Mouse (Mus musculus) adipose tissue, adult 10 weeks (tissue): Measurements from ENCODE around the gene Olfr215. TPM values are rescaled to one million over a fixed set of nuclear protein-coding genes. Genes with fewer than 3 reads are reported as not detected.

Experiments used
- polyA plus RNA-seq: library from polyadenylated mRNA; stranded (reverse); fragments of 350-450 nt; fragmentation: Illumina TruSeq; extraction: RNeasy Lipid Tissue Mini Kit (QIAGEN cat#74804); gene quantifications from one replicate; pipeline ENCODE4 v1.2.3, GENCODE M21; 2014; ENCODE audit warnings: low read depth, low replicate concordance

The Olfr215 gene
- polyA plus RNA-seq = not detected

GRCm38 (mm10) chr6:116584095-116584494 is at the start of gene Olfr215:
Olfr215 (minus strand) TSS chr6:116584195.

GRCm38 (mm10) chr6:116628539-116629171 is 44.7 kb upstream of the Olfr215 start, which contains the start of gene Zfp422:
Zfp422 (minus strand) TSS chr6:116628999.

DNA sequence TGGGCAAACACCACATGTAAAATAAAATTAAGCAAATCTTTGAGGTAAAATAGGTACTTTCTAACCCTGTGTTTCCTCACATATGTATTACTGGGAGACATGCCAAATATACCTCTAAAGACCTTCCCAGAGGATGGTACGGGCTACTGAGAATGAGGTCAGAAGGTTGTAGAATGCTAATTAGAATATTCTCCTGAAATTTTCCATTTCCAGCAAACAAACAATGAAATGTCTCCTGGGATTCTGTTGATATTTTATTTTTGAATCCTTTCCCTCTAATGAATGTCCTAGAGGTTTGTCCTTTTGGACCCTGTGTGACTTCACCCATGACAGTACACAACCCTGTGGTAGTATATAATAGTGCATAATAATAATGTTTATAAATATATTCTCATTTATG is 30.1 kb downstream of the Olfr215 start, which contains the start of gene Olfr214:
Olfr214 (plus strand) TSS at position 301 of the 400 bp plus-strand sequence.

DNA sequence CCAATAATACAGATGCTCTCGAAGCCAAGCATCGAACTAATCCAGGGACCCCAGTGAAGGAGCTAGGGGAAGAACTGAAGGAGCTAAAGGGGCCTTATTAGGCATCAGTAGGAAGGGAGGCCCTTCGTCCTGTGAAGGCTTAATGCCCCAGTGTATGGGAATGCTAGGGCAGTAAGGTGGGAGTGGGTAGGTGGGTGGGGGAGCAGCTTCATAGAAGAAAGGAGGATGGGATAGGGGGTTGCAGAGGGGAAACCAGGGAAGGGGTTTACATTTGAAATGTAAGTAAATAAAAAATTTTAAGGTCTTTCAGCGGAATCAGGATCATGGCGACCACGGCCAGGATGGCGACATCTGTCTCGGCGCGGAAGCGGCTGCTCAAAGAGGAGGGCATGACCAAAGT is 33.2 kb downstream of the Olfr215 start, which contains the start of gene Gm5580:
Gm5580 (plus strand) TSS at position 301 of the 400 bp plus-strand sequence.

DNA sequence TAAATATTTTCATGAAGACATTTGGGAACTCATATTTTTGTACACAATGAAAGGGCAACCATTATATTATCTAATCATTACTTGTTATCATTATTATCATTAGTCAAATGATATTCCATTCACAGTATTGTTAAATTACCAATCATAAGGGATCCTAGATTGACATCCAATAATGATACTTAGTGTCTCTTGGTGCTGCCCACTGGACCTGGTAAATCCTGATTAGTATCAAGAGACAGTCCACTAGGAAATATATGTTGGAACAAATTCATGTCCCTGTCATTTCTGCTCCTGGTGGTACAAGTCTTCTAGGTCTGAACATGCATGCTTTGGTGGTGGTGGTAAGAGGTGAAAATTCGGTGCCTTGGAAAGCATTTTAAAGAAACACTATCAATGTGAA is 45.8 kb downstream of the Olfr215 start, which contains the start of gene Olfr213:
Olfr213 (plus strand) TSS at position 301 of the 400 bp plus-strand sequence.

Other genes with a start within 250 kb of the Olfr215 start
- 95.9 TPM for gene March8, start 246.2 kb downstream of the Olfr215 start, polyA plus RNA-seq
- gene Alox5, start 123.0 kb downstream of the Olfr215 start, polyA plus RNA-seq = 14.9 TPM
- gene Olfr211, start 95.1 kb downstream of the Olfr215 start, polyA plus RNA-seq = not detected
- gene Olfr212, start 77.7 kb downstream of the Olfr215 start, polyA plus RNA-seq = not detected
- not detected for gene Olfr213, start 45.7 kb downstream of the Olfr215 start, polyA plus RNA-seq
- gene Gm5580, start 33.1 kb downstream of the Olfr215 start, polyA plus RNA-seq = not detected
- not detected for gene Olfr214, start 30.0 kb downstream of the Olfr215 start, polyA plus RNA-seq
- gene Zfp422, start 44.8 kb upstream of the Olfr215 start, polyA plus RNA-seq = 16.1 TPM
- 41.0 TPM for gene Depp1, start 66.4 kb upstream of the Olfr215 start, polyA plus RNA-seq
- gene Rassf4, start 89.8 kb upstream of the Olfr215 start, polyA plus RNA-seq = 13.8 TPM
- gene Tmem72, start 132.7 kb upstream of the Olfr215 start, polyA plus RNA-seq = not detected